Mouse (Mus musculus) lung, postnatal 0 days (tissue): ENCODE data around the gene Hormad2.

Experiments
- CTCF ChIP-seq: IDR thresholded peaks from 2 replicates; pipeline ENCODE4 v1.5.1; 2016; ENCODE audit warnings: antibody characterized with exemption, mild to moderate bottlenecking
- EP300 ChIP-seq: IDR thresholded peaks from 2 replicates; pipeline ENCODE4 v1.6.1; 2016; ENCODE audit warnings: antibody characterized with exemption, mild to moderate bottlenecking, control low read depth

DNA sequence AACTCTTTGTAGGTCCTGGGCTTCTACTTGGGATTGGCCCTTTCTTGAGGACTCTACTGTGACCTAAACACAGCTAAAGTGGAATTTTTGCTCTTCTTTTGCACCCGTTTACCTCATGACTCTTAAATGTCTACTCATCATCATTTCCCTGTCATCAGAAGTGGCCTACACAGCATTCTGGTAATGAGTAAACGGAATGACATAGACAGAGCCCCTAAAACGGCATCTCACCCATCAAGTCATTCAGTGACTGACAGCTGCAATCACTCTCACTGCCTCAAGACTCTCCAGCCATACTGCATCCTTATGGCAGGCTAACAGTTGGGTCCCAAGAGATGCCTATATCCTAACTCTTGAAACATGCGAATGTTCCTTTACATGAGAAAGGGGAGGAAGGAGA is 74.5 kb downstream of the Hormad2 start:
- TF ChIP-seq CTCF (no peak), EP300 (no peak)
